Mouse (Mus musculus) T-helper 2 cell (primary cell): ENCODE measurements around the gene Scgb1c1.

Source experiments
- in situ Hi-C: fragments of 300-600 bp; cut with MboI, MseI; formaldehyde crosslinking; loops from one replicate; pipeline ENCODE4 v1.15.1; 2025; ENCODE audit warnings: high pct_unique_total_duplicates

The Scgb1c1 gene

GRCm38 (mm10) chr7:140844905-140845665 lies at the start of gene Scgb1c1:
Gene Scgb1c1 (plus strand): TSS chr7:140845547.
- in situ Hi-C loops, result loop anchor here (5.0 kb wide), 3 partner anchors 57 to 337 kb away; partner anchors contain the start of gene Cox8b

DNA sequence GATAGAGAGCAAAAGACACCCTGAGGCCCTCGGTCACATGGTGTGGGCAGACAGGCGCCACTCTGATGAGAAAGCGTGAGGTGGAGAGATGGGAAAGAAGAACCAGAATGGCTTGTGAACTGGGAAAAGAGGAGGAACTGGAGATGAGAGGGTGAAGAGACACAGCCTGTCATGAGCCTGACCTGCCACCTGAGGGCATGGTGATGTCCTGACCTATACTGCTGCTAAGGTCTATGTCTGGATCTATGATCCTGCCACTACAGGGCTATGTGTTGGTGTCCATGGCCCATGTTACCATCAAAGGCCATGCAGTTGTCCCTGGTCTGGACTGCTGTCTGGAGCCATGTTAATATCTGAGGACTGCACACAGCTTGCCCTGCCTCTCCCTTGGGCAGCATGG lies 47.7 kb upstream of the Scgb1c1 start:
- in situ Hi-C loops, result no loop called here

DNA sequence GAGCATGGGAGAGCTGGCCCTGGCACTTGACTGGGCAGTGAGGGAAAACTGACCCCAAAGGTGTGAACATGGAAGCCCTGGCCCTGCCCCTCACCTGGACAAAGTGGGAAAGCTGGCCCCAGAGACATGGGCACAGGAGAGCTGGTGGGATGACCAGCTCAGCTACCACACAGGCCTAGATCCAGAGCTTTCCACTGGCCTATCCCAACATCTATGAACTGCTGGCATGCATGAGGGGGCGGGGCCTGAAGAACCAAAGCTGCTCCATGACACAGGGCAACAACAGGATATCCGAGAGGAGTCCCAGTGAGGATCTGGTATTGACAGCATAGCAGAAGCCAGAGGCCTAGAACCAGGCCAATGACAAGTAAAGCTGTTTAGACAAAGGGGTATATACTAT lies 47.1 kb upstream of the Scgb1c1 start:
- in situ Hi-C loops, result no loop called here

- in situ Hi-C loops, result loop anchor here (10.0 kb wide), 1 partner anchor 618 kb away; no protein-coding TSS in a partner anchor
Observed at GRCm38 (mm10) chr7:140802629-140803028, 42.7 kb upstream of the Scgb1c1 start.

DNA sequence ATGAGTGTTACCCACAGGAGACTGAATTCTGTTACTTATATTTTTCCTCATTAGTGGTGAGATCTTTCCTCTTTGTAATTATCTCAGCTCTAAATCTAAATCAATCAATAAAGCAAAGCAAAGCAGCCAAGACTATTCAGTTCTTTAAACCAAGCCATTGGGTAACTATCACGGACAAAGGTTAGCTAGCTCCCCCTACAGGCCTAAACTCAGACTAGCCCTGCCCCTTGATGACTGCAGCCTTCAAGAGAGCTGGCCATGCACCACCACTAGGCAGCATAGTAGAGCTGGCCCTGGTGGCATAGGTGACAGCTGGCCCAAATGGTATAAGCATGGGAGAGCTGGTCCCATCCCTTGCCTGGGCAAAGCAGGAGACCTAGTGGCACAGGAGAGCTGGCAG lies 39.6 kb upstream of the Scgb1c1 start:
- in situ Hi-C loops, result loop anchor here (10.0 kb wide), 1 partner anchor 621 kb away; no protein-coding TSS in a partner anchor

DNA sequence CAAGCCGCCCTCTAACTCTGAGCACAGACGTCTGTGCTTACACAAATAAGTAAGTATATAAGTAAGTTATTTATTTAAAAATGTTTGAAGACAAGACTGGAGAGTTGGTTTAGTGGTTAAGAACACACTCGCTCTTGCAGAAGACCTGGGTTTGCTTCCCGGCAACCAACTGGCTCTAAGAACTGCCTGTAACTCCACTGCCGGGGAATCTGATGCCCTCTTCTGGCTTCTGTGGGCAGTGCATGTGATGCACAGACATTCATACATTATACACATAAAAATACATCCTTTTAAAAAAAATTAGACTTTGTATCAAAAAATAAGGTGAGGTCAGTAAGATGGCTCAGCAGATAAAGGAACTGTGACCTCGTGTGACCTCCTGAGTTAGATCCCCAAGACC lies 34.9 kb upstream of the Scgb1c1 start:
- in situ Hi-C loops, result no loop called here

- in situ Hi-C loops, result no loop called here
Observed at GRCm38 (mm10) chr7:140811714-140812113, 33.6 kb upstream of the Scgb1c1 start.

- in situ Hi-C loops, result no loop called here
Observed at GRCm38 (mm10) chr7:140812850-140813249, 32.5 kb upstream of the Scgb1c1 start.

DNA sequence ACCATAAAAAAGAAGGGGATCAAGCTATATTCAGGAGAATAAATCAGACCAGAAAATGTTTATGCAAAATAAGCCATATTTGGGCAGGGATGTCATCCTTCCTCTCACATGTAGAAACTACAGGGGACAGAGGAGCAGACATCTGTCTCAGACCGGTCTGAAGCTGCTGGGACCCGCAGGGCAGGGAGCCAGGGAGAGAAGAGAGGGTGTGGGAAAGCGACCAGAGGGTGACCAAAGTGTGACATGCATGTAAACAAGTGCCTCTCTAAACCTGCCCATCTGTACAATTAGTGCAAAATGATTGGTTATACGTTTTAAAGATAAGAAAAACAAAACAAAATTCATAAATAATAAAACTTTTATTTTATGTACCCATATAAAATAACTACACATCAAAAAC lies 25.2 kb upstream of the Scgb1c1 start:
- in situ Hi-C loops, result no loop called here

DNA sequence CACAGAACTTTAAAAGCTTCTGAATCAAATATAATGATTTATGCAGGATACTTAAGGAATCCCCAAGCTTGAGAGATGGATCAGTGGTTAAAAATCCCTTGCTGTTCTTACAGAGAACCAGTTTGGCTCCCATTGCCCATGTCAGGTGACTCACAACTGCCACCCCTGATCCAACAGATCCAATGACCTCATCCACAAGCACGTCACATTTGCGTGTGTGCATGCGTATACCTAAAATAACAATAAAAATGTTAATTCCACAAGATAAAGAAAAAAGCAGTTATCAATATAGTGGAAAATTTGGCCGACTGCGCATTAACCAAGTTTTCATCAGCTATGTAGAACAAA lies 24.1 kb upstream of the Scgb1c1 start:
- in situ Hi-C loops, result no loop called here

DNA sequence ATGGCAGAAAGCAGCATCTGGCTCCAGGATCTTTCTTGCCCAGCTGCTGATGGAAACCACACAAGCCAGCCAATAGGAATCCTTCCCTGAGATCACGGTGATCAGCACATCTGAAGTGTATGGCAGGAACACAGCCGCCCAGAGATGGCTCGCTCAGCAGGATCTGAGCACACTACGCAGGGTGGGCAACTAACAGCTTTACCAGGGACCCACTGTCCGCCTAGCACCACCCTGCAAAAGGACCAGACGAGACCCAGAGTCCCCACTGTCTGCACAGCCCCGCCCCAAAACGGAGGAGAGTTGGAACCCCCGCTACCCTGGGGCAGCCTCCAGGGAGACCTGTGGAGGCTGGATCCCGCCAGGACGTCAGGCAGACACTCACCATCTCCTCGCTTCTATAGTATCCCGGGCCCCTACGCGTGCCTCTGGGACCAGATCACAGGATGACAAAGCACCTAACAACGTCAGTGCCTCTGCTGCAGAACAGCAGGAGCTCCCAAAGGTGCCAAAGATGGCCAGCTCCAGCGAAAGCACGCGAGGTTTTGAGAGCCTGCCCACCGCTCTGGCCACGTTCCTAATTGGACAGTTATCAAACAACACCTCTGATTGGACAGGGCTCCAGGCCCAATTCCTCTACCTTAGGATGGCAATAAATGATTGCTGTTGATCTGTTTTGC lies 23.6 kb upstream of the Scgb1c1 start, which contains the start of gene Zfp941:
Gene Zfp941 (minus strand): TSS at position 526 of the 677 bp plus-strand sequence.
- in situ Hi-C loops, result no loop called here

DNA sequence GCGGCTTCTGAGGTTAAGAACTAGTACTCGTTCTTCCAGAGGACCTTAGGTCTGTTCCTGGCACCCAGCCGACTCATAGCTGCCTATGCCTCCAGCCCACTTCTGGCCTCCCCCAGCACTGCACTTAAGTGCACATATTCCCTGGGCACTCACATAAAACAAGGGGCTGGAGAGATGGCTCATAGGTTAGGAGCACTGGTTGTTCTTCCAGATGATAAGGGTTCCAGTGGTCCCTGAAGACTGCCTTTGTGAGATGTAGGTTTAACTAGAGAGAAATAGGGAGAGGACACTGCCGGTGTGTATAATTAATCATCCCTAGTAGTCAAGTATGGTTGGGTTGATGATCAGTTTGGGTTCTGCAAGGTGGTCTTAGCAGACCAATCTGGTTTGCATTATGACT lies 22.6 kb upstream of the Scgb1c1 start:
- in situ Hi-C loops, result no loop called here

GRCm38 (mm10) chr7:140828171-140828881 lies 17.0 kb upstream of the Scgb1c1 start:
- in situ Hi-C loops, result no loop called here

DNA sequence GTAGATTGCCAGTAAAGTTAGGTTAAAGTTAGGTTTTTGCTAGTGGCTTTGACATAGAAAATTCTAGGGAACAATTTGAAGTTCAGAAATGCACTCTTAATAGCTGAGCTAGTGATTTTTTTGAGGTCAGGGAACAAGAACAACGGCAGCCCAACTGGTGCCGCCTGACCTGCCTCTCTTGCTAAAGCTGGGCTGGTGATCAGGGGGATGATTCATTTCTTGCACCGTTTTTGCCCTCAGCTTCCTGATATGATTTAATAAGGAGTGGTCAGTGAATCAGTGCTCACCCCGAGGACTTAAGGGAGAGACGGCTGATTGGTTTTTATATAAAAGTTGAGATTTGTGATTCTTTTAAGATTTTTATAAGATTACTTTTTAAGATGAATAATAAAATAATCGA lies 13.9 kb upstream of the Scgb1c1 start:
- in situ Hi-C loops, result no loop called here

DNA sequence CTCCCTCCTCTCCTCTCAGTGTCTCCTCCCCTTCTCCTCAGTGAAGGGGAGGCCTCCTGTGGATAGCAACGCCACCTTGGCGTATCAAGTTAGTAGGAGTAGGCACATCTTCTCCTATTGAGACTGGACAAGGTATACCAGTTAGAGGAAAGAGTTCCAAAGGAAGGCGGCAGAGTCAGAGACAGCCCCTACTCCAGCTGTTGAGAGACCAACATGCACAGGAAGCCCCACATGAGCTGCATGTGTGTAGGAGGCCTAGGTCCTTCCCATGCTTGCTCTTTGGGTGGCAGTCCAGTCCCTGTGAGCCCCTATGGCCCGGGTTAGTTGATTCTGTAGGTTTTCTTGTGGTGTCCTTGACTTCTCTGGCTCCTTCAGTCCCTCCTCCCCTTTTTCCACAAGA lies 12.0 kb upstream of the Scgb1c1 start:
- in situ Hi-C loops, result no loop called here

- in situ Hi-C loops, result no loop called here
Observed at GRCm38 (mm10) chr7:140834968-140835757, 10.2 kb upstream of the Scgb1c1 start, which contains the start of gene Urah. Gene Urah (plus strand): TSS chr7:140835018.

- in situ Hi-C loops, result no loop called here
Observed at GRCm38 (mm10) chr7:140835758-140836087, 9.6 kb upstream of the Scgb1c1 start.

DNA sequence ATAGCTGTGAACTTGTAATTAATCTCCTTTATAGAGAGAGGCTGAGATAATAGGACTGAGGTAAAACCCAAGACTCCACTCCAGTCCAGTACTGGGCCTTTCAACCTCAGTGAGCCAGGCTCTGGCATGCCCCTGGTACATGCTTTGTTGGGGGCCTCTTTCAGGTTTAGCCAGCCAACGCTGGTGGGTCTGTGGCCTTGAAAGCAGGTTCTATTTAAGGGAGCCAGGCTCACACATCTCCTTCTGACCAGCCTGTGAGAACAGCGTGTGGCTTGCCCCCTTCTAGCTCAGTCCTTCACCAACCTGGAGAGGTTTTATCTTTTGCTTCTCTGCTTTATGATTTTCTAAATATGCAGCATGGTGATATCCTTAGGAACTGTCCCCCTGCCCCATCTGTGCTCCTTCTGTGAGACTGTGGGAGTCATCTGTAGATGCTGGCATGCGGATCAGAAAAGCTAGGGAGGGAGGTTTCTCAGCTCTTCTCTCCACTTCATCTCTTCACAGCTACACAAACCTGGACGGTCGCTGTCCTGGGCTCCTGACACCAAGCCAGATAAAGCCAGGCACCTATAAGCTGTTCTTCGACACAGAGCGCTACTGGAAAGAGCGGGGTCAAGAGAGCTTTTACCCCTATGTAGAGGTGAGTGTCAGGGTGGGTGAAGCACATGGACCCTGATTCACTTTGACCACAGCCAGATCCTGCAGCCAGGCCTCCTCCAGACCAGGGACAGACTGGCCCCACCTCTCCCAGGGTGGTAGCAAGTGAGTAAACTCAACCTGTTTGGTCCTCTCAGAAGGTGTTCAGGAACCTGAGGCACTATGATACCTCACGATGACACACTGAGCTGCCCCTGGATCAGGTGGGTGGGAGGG lies 8.9 kb upstream of the Scgb1c1 start:
- in situ Hi-C loops, result no loop called here

- in situ Hi-C loops, result no loop called here
Observed at GRCm38 (mm10) chr7:140839556-140839955, 5.8 kb upstream of the Scgb1c1 start.
